Mouse (Mus musculus) gastrocnemius, adult 8-10 months (tissue): ENCODE data around the gene Sh3tc1. TPM values are rescaled to one million over a fixed set of nuclear protein-coding genes. Genes with fewer than 3 reads are reported as not detected.

Experiments
- DNase-seq, 2 experiments: peaks; one replicate each; pipeline ENCODE4 v3.0.0; 2022; ENCODE audit warnings: low spot score in 2 of 2
- total RNA-seq, 4 experiments: library from RNA; stranded (reverse); gene quantifications; 2 replicates each; pipeline ENCODE4 v1.2.4; 2022

Sh3tc1 gene
- total RNA-seq, 4 experiments from 2014 or later = 1.4 to 2.9 (median 1.9) TPM

GRCm38 (mm10) chr5:35686336-35686735, 53.5 kb downstream of the Sh3tc1 start:
- no peak for DNase-seq

- DNase-seq = no peak
These were observed 54.7 kb downstream of the Sh3tc1 start for GRCm38 (mm10) chr5:35685079-35685478.

GRCm38 (mm10) chr5:35680958-35681357, 58.8 kb downstream of the Sh3tc1 start:
- DNase-seq = peak in 1 of 2 experiments; percentile 49

- peak; percentile 35 to 37 for DNase-seq
These were observed 60.3 kb downstream of the Sh3tc1 start, which contains the start of gene Htra3 for GRCm38 (mm10) chr5:35679256-35680155. Gene Htra3, minus strand, starts transcription at chr5:35679782.

- DNase-seq = no peak
These were observed 62.8 kb downstream of the Sh3tc1 start for GRCm38 (mm10) chr5:35676964-35677363.

GRCm38 (mm10) chr5:35674081-35674555, 65.7 kb downstream of the Sh3tc1 start:
- peak; percentile 76 to 77 for DNase-seq

- DNase-seq = peak; percentile 78 to 80
These were observed 66.7 kb downstream of the Sh3tc1 start for GRCm38 (mm10) chr5:35673086-35673485.

GRCm38 (mm10) chr5:35672581-35672980, 67.2 kb downstream of the Sh3tc1 start:
- no peak for DNase-seq

GRCm38 (mm10) chr5:35671474-35671891, 68.3 kb downstream of the Sh3tc1 start:
- DNase-seq = peak; percentile 66 to 84

- no peak for DNase-seq
These were observed 69.4 kb downstream of the Sh3tc1 start for GRCm38 (mm10) chr5:35670412-35670801.

- no peak for DNase-seq
These were observed 69.9 kb downstream of the Sh3tc1 start for GRCm38 (mm10) chr5:35669747-35670411.

- no peak for DNase-seq
These were observed 73.6 kb downstream of the Sh3tc1 start for GRCm38 (mm10) chr5:35666152-35666551.

- no peak for DNase-seq
These were observed 77.7 kb downstream of the Sh3tc1 start for GRCm38 (mm10) chr5:35662021-35662545.

- DNase-seq = no peak
These were observed 78.6 kb downstream of the Sh3tc1 start for GRCm38 (mm10) chr5:35661210-35661609.

- no peak for DNase-seq
These were observed 80.3 kb downstream of the Sh3tc1 start for GRCm38 (mm10) chr5:35659503-35659902.

- DNase-seq = no peak
These were observed 83.9 kb downstream of the Sh3tc1 start for GRCm38 (mm10) chr5:35655753-35656485.

GRCm38 (mm10) chr5:35653743-35654395, 85.9 kb downstream of the Sh3tc1 start:
- peak in 1 of 2 experiments; percentile 71 for DNase-seq

- DNase-seq = no peak
These were observed 86.9 kb downstream of the Sh3tc1 start for GRCm38 (mm10) chr5:35652872-35653271.

- DNase-seq = no peak
These were observed 87.5 kb downstream of the Sh3tc1 start for GRCm38 (mm10) chr5:35652319-35652718.

GRCm38 (mm10) chr5:35648230-35648629, 91.6 kb downstream of the Sh3tc1 start:
- no peak for DNase-seq

GRCm38 (mm10) chr5:35647562-35647961, 92.2 kb downstream of the Sh3tc1 start:
- peak; percentile 27 to 59 for DNase-seq
